Comparison of ENCODE assay signal across 10 mouse cellular contexts in genomic region chr11:75133391-75133790, GRCm38 (mm10). TPM values are rescaled to one million over a fixed set of nuclear protein-coding genes. Genes with fewer than 3 reads are reported as not detected.
DNase-seq lines count a peak whose midpoint lies in the region; ATAC-seq and TF ChIP-seq lines count a peak whose summit lies in the region.
"Had no signal": no experiment of that assay in that cellular context is flagged by ENCODE, and none has a peak within 500 bp of the region (broad histone marks: within the 10 kb centered on the region; RNA-seq: fewer than 3 reads in every experiment).

No protein-coding gene starts in this region.

- TF ChIP-seq CTCF in lung, postnatal 0 days (IDR thresholded peaks at IDR 0.05), result no peak

- no peak overlapping the region for H3K4me3 ChIP-seq in heart, embryonic 12.5 days
- H3K4me3 ChIP-seq in lung, postnatal 0 days (ENCODE audit: low read depth, low read length), result no peak overlapping the region
- H3K4me3 ChIP-seq in heart, embryonic 16.5 days (ENCODE audit: low read length), result no peak overlapping the region
- H3K4me3 ChIP-seq in stomach, embryonic 16.5 days (replicated peaks; ENCODE audit: low read length), result no peak overlapping the region
- H3K4me3 ChIP-seq: erythroblast, embryonic 14.5 days; liver, embryonic 15.5 days had no signal

- peak overlapping the region; percentile 69 for H3K27ac ChIP-seq in heart, embryonic 12.5 days (ENCODE audit: poor library complexity, severe bottlenecking)
- H3K27ac ChIP-seq in lung, postnatal 0 days (ENCODE audit: low read length), result peak overlapping the region; percentile 26; the same call in 1 of the 2 replicates
- H3K27ac ChIP-seq in heart, embryonic 16.5 days (ENCODE audit: low read length), result peak overlapping the region; percentile 77
- peak overlapping the region; percentile 75 for H3K27ac ChIP-seq in stomach, embryonic 16.5 days (ENCODE audit: low read length)
- H3K27ac ChIP-seq: liver, embryonic 15.5 days had no signal

- H3K9ac ChIP-seq in heart, embryonic 12.5 days, result no peak overlapping the region
- H3K9ac ChIP-seq in lung, postnatal 0 days (replicated peaks; ENCODE audit: low read depth), result no peak overlapping the region
- peak overlapping the region; percentile 21; the same call in 1 of the 2 replicates for H3K9ac ChIP-seq in heart, embryonic 16.5 days (ENCODE audit: low read length)
- 0 out of 2 replicates have a peak overlapping the region, but pooled peaks have one; percentile 7 for H3K9ac ChIP-seq in stomach, embryonic 16.5 days (ENCODE audit: low read length)
- H3K9ac ChIP-seq: liver, embryonic 15.5 days had no signal

- 83% methylated on average over 5 of the region's 5 CpGs for WGBS in heart, embryonic 12.5 days
- 80% methylated on average over 5 of the region's 5 CpGs for whole genome bisulfite sequencing in lung, postnatal 0 days
- WGBS in heart, embryonic 16.5 days, result 79% methylated on average over 5 of the region's 5 CpGs
- WGBS in stomach, embryonic 16.5 days, result 86% methylated on average over 5 of the region's 5 CpGs

- H3K4me1 ChIP-seq in heart, embryonic 12.5 days (replicated peaks), result peaks cover 45% of the 10 kb centered on the region
- peaks cover 8% of the 10 kb centered on the region; the same call in 1 of the 2 replicates for H3K4me1 ChIP-seq in lung, postnatal 0 days (ENCODE audit: insufficient read depth, low read depth, low read length)
- H3K4me1 ChIP-seq in heart, embryonic 16.5 days (ENCODE audit: control insufficient read depth, insufficient read depth, low read length), result peaks cover 35% of the 10 kb centered on the region
- H3K4me1 ChIP-seq in stomach, embryonic 16.5 days (ENCODE audit: control insufficient read depth, insufficient read depth, low read length), result peaks cover 30% of the 10 kb centered on the region

- H3K4me2 ChIP-seq in heart, embryonic 12.5 days, result no peak overlapping the region
- H3K4me2 ChIP-seq in lung, postnatal 0 days (replicated peaks; ENCODE audit: low read depth, low read length), result no peak overlapping the region
- no peak overlapping the region for H3K4me2 ChIP-seq in heart, embryonic 16.5 days (ENCODE audit: low read depth, low read length)
- no peak overlapping the region for H3K4me2 ChIP-seq in stomach, embryonic 16.5 days (ENCODE audit: low read depth, low read length)
- H3K4me2 ChIP-seq: liver, embryonic 15.5 days had no signal

- TF ChIP-seq EP300 in lung, postnatal 0 days (IDR thresholded peaks at IDR 0.05), result no peak

- no peaks in the 10 kb centered on the region for H3K36me3 ChIP-seq in heart, embryonic 12.5 days
- H3K36me3 ChIP-seq in lung, postnatal 0 days (ENCODE audit: insufficient read depth, low read length), result no peaks in the 10 kb centered on the region
- no peaks in the 10 kb centered on the region for H3K36me3 ChIP-seq in heart, embryonic 16.5 days (ENCODE audit: control insufficient read depth, insufficient read depth)
- H3K36me3 ChIP-seq in stomach, embryonic 16.5 days (ENCODE audit: control insufficient read depth, insufficient read depth, low read length), result no peaks in the 10 kb centered on the region
- H3K36me3 ChIP-seq: liver, embryonic 15.5 days had no signal

- no peak for DNase-seq in heart, adult 18-20 months
- no peak for DNase-seq in lung, postnatal 0 days (ENCODE audit: low spot score)
- no peak for DNase-seq in lung, postnatal 36 days
- no peak for DNase-seq in urinary bladder, adult 2 months (ENCODE audit: low spot score)
- DNase-seq in left cerebral cortex, adult 9 months (ENCODE audit: low spot score in 2 of 2), result no peak

- no peaks in the 10 kb centered on the region for H3K27me3 ChIP-seq in heart, embryonic 12.5 days (replicated peaks)
- no peaks in the 10 kb centered on the region for H3K27me3 ChIP-seq in lung, postnatal 0 days (replicated peaks; ENCODE audit: insufficient read depth, low read length)
- no peaks in the 10 kb centered on the region for H3K27me3 ChIP-seq in heart, embryonic 16.5 days (ENCODE audit: control insufficient read depth, insufficient read depth, low read length)
- no peaks in the 10 kb centered on the region for H3K27me3 ChIP-seq in stomach, embryonic 16.5 days (ENCODE audit: control insufficient read depth, insufficient read depth, low read length)
- H3K27me3 ChIP-seq: liver, embryonic 15.5 days had no signal

- no peak for ATAC-seq in heart, embryonic 12.5 days (ENCODE audit: insufficient number of reproducible peaks, low FRiP score)
- ATAC-seq in lung, postnatal 0 days, result no peak
- ATAC-seq in heart, embryonic 16.5 days (replicated peaks; ENCODE audit: extremely low read depth, insufficient read depth, low FRiP score), result no peak
- no peak for ATAC-seq in stomach, embryonic 16.5 days (ENCODE audit: insufficient read depth, low FRiP score)

- H3K9me3 ChIP-seq in heart, embryonic 12.5 days (replicated peaks), result no peaks in the 10 kb centered on the region
- H3K9me3 ChIP-seq in lung, postnatal 0 days (ENCODE audit: low read length), result no peaks in the 10 kb centered on the region
- no peaks in the 10 kb centered on the region for H3K9me3 ChIP-seq in heart, embryonic 16.5 days (replicated peaks; ENCODE audit: control insufficient read depth, low read length)
- H3K9me3 ChIP-seq in stomach, embryonic 16.5 days (replicated peaks; ENCODE audit: control insufficient read depth, low read length), result no peaks in the 10 kb centered on the region
- H3K9me3 ChIP-seq: liver, embryonic 15.5 days had no signal

RNA-seq across cellular contexts. Expression of gene Hic1, which starts 35.9 kb away (rescaled TPM):
- 13.3 and 13.8 TPM in 2 replicates for polyA plus RNA-seq in heart, embryonic 12.5 days (2016; fragmentation: Nextera tagmentation; extraction: Ambion mirVana)
- total RNA-seq in heart, adult 18-20 months (2021), result 10 to 100 TPM in 1 of 2 experiments, 1 to 10 TPM in 1; 6.6 to 11.5 TPM
- polyA plus RNA-seq in lung, postnatal 0 days (2015; fragmentation: Nextera tagmentation; extraction: Ambion mirVana), result 9.9 and 13.4 TPM in 2 replicates
- polyA plus RNA-seq in heart, embryonic 16.5 days (2015; fragmentation: Nextera tagmentation; extraction: Ambion mirVana), result 7.1 and 9.8 TPM in 2 replicates
- 5.1 and 5.9 TPM in 2 replicates for polyA plus RNA-seq in stomach, embryonic 16.5 days (2015; fragmentation: Nextera tagmentation; extraction: Ambion mirVana)
- 16.9 and 20.7 TPM in 2 replicates for polyA plus RNA-seq in urinary bladder, adult 2 months (2012; rRNA removed)

RNA-seq across cellular contexts. Expression of gene Ovca2, which starts 45.2 kb away (rescaled TPM):
- polyA plus RNA-seq in heart, embryonic 12.5 days (2016; fragmentation: Nextera tagmentation; extraction: Ambion mirVana), result 19.4 and 20.5 TPM in 2 replicates
- 1 to 10 TPM; 5.5 to 7.0 TPM for total RNA-seq in heart, adult 18-20 months (2021)
- polyA plus RNA-seq in lung, postnatal 0 days (2015; fragmentation: Nextera tagmentation; extraction: Ambion mirVana), result 19.7 and 22.0 TPM in 2 replicates
- polyA plus RNA-seq in heart, embryonic 16.5 days (2015; fragmentation: Nextera tagmentation; extraction: Ambion mirVana), result 18.4 and 18.7 TPM in 2 replicates
- 19.4 and 23.2 TPM in 2 replicates for polyA plus RNA-seq in stomach, embryonic 16.5 days (2015; fragmentation: Nextera tagmentation; extraction: Ambion mirVana)
- polyA plus RNA-seq in urinary bladder, adult 2 months (2012; rRNA removed), result 16.0 and 19.9 TPM in 2 replicates

RNA-seq across cellular contexts. Expression of gene Dph1, which starts 57.6 kb away (rescaled TPM):
- polyA plus RNA-seq in heart, embryonic 12.5 days (2016; fragmentation: Nextera tagmentation; extraction: Ambion mirVana), result 23.3 and 23.5 TPM in 2 replicates
- total RNA-seq in heart, adult 18-20 months (2021), result 1 to 10 TPM; 8.7 to 9.8 TPM
- polyA plus RNA-seq in lung, postnatal 0 days (2015; fragmentation: Nextera tagmentation; extraction: Ambion mirVana), result 11.3 and 14.8 TPM in 2 replicates
- 19.7 and 21.0 TPM in 2 replicates for polyA plus RNA-seq in heart, embryonic 16.5 days (2015; fragmentation: Nextera tagmentation; extraction: Ambion mirVana)
- 20.6 and 20.7 TPM in 2 replicates for polyA plus RNA-seq in stomach, embryonic 16.5 days (2015; fragmentation: Nextera tagmentation; extraction: Ambion mirVana)
- polyA plus RNA-seq in urinary bladder, adult 2 months (2012; rRNA removed), result 20.1 and 26.6 TPM in 2 replicates

Comparison
In these comparisons a context has a peak if more than half of its experiments do, and no peak if none do; other contexts are left out.
1. H3K9ac ChIP-seq: peak in heart, embryonic 16.5 days (single experiment) and stomach, embryonic 16.5 days (single experiment); none in heart, embryonic 12.5 days (single experiment) and lung, postnatal 0 days (single experiment).
2. H3K27ac ChIP-seq: peak in every context shown above with its lines; median percentile 77 in heart, embryonic 16.5 days; 75 in stomach, embryonic 16.5 days; 69 in heart, embryonic 12.5 days; 26 in lung, postnatal 0 days.